Mouse (Mus musculus) lung, postnatal 0 days (tissue): ENCODE measurements around the gene Shc1.

Experiments used
- CTCF ChIP-seq: IDR thresholded peaks from 2 replicates; pipeline ENCODE4 v1.5.1; 2016; ENCODE audit warnings: antibody characterized with exemption, mild to moderate bottlenecking
- EP300 ChIP-seq: IDR thresholded peaks from 2 replicates; pipeline ENCODE4 v1.6.1; 2016; ENCODE audit warnings: antibody characterized with exemption, mild to moderate bottlenecking, control low read depth

DNA sequence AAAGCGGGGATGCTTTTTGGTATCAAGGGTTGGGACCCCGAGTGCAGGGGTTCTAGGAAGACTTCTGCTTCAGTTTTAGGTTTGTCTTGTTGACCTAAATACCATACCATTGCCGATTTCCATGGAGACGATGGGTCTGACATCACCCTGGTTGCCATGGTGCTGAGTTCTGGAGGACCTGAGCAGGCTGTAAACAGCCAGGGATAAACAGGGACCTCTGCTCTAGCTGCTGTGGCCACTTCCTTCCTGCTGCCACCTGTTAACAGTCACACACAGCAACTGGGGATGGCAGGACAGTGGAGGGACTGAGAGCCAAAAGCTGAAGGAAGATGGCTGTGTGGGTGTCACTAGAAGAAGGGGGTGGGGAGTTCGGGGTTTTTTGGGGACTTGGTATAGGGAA, 19.0 kb downstream of the Shc1 start:
- TF ChIP-seq CTCF (no peak), EP300 (no peak)
